Mouse (Mus musculus) heart, embryonic 11.5 days (tissue): Measurements from ENCODE around the gene Aspdh. TPM values are rescaled to one million over a fixed set of nuclear protein-coding genes. Genes with fewer than 3 reads are reported as not detected.
A peak's percentile ranks its signal among the peaks of the same experiment; 100 is the strongest.

ENCODE experiments used
- ATAC-seq: fragments of 200-750 bp; cut with Nextera tagmentation; replicated peaks from 2 replicates; pipeline ENCODE4 v1.8.0; 2017; ENCODE audit warnings: moderate library complexity; ENCODE audit not compliant: insufficient number of reproducible peaks, low FRiP score, low TSS enrichment
- H3K27ac ChIP-seq: fragments of 300-500 bp; sonication (generic); 2 replicates; pipeline ENCODE4 v1.5.1; 2014; ENCODE audit warnings: mild to moderate bottlenecking, low read depth, low read length
- H3K27me3 ChIP-seq: fragments of 300-500 bp; sonication (generic); 2 replicates; pipeline ENCODE4 v1.6.1; 2014; ENCODE audit warnings: mild to moderate bottlenecking, low read length, mixed read lengths; ENCODE audit not compliant: control insufficient read depth, insufficient read depth
- H3K36me3 ChIP-seq: fragments of 300-500 bp; sonication (generic); 2 replicates; pipeline ENCODE4 v1.6.1; 2014; ENCODE audit warnings: mild to moderate bottlenecking, low read length, moderate library complexity, mixed read lengths; ENCODE audit not compliant: control insufficient read depth, insufficient read depth
- H3K4me1 ChIP-seq: fragments of 300-500 bp; sonication (generic); 2 replicates; pipeline ENCODE4 v1.6.1; 2014; ENCODE audit warnings: low read length; ENCODE audit not compliant: control insufficient read depth, insufficient read depth
- H3K4me2 ChIP-seq: fragments of 300-500 bp; sonication (generic); 2 replicates; pipeline ENCODE4 v1.6.1; 2014; ENCODE audit warnings: mild to moderate bottlenecking, moderate library complexity
- H3K4me3 ChIP-seq: fragments of 300-500 bp; sonication (generic); 2 replicates; pipeline ENCODE4 v1.5.1; 2014; ENCODE audit warnings: low read depth, low read length
- H3K9ac ChIP-seq: fragments of 300-500 bp; sonication (generic); 2 replicates; pipeline ENCODE4 v1.6.1; 2014; ENCODE audit warnings: mild to moderate bottlenecking, low read depth, low read length, moderate library complexity
- H3K9me3 ChIP-seq: fragments of 300-500 bp; sonication (generic); replicated peaks from 2 replicates; pipeline ENCODE4 v1.6.1; 2016; ENCODE audit warnings: low read length; ENCODE audit not compliant: control insufficient read depth
- WGBS: fragments of 180-500 bp; shearing (Covaris S2); extraction: QIAGEN DNeasy Blood & Tissue Kit; methylation state at CpG from one replicate; pipeline ENCODE4 v1.1.7; 2014; ENCODE audit not compliant: insufficient replicate concordance; 5-methylcytosine and 5-hydroxymethylcytosine counted together
- polyA plus RNA-seq: library from polyadenylated mRNA; unstranded; fragments of >200 nt; fragmentation: Nextera tagmentation; extraction: Ambion mirVana; gene quantifications from 2 replicates; pipeline ENCODE4 v1.2.1, GENCODE M21; 2014

Aspdh gene
- polyA plus RNA-seq, result 1.3 and 1.5 TPM in 2 replicates

DNA sequence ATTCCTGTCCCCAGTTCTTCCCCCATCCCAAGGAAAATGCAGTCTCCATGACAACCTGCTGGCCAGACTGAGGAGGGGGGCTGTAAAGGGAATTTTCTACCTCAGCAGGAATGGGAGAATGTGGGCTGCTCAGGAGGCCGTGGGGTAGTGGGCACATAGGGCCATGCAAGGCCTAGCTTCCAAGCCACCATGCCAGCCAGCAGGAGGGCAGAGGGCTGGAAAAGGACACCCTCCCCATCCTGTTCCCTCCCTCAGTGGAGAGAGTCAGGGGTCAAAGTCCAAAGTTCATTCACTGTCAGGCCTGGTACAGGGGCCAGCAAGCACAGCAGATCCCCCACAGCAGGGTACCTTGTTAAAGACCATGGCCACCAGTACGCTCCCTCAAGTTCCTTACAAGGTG, at the start of gene Aspdh:
Gene Aspdh, plus strand, starts transcription at position 281 of the 400 bp plus-strand sequence.
- Histone ChIP-seq H3K9ac (no peak within 1 kb of the TSS; the same call in 1 of the 2 replicates), H3K27ac (peak within 1 kb of the TSS; percentile 16; the same call in 1 of the 2 replicates), H3K36me3 (no peaks in the 10 kb centered on the region), H3K4me2 (no peak within 1 kb of the TSS), H3K9me3 (no peaks in the 10 kb centered on the region), H3K4me1 (peaks cover 42% of the 10 kb centered on the region), H3K4me3 (no peak within 1 kb of the TSS), H3K27me3 (peaks cover 41% of the 10 kb centered on the region)
- ATAC-seq, result no peak
- WGBS, result 65% methylated on average over 2 of the region's 2 CpGs

DNA sequence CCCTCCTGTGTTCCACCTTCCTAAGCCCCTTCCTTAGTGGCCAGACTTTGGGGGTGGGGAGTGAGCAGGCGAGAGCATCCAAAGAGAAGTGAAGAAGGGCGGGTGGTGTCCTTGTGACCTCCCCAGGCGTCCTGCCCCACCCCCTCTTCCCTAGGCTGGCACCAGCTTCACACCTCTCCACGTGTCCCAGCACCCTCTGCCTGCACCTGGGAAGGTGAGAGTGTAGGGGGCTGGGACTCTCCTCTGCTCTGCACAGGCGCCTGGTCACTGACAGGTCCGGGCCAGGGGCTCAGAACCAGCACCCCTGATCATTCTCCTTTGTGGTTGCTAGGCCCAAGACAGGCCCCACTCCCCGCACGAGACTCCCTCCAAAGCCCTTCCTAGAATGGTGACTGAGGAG, 37.5 kb upstream of the Aspdh start:
- Histone ChIP-seq H3K9me3 (no peaks in the 10 kb centered on the region), H3K4me1 (0 out of 2 replicates have a peak, but pooled peaks cover 3% of the 10 kb centered on the region), H3K4me2 (peak overlapping the region; percentile 84), H3K27me3 (peaks cover 63% of the 10 kb centered on the region), H3K27ac (no peak overlapping the region), H3K36me3 (no peaks in the 10 kb centered on the region), H3K9ac (no peak overlapping the region), H3K4me3 (no peak overlapping the region; the same call in 1 of the 2 replicates)
- ATAC-seq, result no peak
- 10% methylated on average over 8 of the region's 8 CpGs for whole genome bisulfite sequencing

DNA sequence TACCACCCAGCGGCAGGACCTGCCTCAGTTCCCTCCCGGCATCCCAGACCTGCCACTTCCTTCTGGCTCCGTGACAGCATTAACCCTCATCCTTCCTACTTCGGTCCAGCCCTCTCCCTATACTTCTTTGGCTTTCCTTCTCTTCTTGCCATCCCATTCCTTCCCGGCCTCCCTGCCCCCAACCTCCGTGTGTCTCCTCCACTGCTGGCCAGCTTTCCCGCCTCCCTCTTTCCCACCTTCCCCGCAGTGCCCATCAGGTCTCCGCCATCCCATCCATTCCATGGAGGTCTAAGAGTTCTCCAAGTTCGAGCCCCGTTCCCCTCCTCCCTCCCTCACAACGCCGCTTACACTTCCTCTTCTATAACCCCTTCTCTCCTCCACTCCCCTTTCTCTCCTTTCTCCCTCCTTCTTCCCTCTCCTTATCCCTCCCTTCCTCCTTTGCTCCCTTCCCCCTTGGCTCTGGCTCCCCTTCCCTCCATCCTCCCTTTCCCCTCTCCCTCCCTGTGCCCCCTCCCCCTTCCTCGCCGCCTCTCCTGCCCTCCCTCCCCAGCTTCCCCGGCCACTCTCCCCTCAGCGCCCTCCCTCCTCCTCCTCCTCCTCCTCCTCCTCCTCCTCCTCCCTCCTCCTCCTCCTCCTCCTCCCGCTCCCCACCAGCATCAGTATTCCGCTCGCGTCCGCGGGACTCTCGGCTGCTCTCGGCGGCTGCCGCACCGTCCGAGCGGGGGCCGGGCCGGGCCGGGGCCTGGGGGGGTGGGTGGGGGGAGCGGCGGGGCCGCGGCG, 36.8 kb upstream of the Aspdh start:
- Histone ChIP-seq H3K4me3 (peak overlapping the region; percentile 46), H3K27ac (no peak overlapping the region), H3K4me1 (0 out of 2 replicates have a peak, but pooled peaks cover 3% of the 10 kb centered on the region), H3K9me3 (no peaks in the 10 kb centered on the region), H3K9ac (no peak overlapping the region), H3K4me2 (peak overlapping the region; percentile 84), H3K36me3 (no peaks in the 10 kb centered on the region), H3K27me3 (peaks cover 66% of the 10 kb centered on the region)
- 4% methylated on average over 16 of the region's 38 CpGs for WGBS
- no peak for ATAC-seq

DNA sequence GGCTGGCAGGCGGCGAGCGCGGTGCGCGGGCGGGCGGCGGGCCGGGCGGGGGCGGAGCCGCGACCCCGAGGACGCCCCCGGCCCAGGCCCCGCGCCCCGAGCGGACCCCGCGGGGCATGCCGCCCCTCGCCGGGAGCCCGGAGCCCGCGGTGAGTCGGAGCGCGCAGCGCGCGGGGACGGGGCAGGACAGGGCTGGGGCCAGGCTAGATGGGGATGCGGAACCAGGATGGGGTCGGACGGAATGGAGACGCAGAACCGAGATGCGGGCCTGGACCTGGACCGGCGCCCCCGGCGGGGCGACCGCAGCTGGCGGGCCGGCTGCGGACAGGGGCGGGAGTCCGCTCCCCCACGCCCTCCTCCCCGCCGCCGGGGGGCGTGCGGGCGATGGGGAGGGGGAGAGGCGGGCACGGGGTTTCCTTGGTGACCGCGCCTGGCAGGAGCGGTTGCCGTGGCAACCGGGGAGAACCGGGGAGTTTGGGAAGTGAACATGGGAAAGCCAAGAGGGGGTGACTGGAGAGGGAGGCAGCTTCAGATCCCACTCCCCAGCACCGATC, 36.1 kb upstream of the Aspdh start, which contains the start of gene Lrrc4b:
Gene Lrrc4b, plus strand, starts transcription at position 51 of the 554 bp plus-strand sequence.
- Histone ChIP-seq H3K9me3 (no peaks in the 10 kb centered on the region), H3K27me3 (peaks cover 71% of the 10 kb centered on the region), H3K4me2 (peak within 1 kb of the TSS; percentile 84), H3K4me3 (peak within 1 kb of the TSS; percentile 46), H3K9ac (no peak within 1 kb of the TSS), H3K36me3 (no peaks in the 10 kb centered on the region), H3K27ac (no peak within 1 kb of the TSS), H3K4me1 (0 out of 2 replicates have a peak, but pooled peaks cover 3% of the 10 kb centered on the region)
- ATAC-seq, result no peak
- 0% methylated on average over 29 of the region's 69 CpGs for WGBS

DNA sequence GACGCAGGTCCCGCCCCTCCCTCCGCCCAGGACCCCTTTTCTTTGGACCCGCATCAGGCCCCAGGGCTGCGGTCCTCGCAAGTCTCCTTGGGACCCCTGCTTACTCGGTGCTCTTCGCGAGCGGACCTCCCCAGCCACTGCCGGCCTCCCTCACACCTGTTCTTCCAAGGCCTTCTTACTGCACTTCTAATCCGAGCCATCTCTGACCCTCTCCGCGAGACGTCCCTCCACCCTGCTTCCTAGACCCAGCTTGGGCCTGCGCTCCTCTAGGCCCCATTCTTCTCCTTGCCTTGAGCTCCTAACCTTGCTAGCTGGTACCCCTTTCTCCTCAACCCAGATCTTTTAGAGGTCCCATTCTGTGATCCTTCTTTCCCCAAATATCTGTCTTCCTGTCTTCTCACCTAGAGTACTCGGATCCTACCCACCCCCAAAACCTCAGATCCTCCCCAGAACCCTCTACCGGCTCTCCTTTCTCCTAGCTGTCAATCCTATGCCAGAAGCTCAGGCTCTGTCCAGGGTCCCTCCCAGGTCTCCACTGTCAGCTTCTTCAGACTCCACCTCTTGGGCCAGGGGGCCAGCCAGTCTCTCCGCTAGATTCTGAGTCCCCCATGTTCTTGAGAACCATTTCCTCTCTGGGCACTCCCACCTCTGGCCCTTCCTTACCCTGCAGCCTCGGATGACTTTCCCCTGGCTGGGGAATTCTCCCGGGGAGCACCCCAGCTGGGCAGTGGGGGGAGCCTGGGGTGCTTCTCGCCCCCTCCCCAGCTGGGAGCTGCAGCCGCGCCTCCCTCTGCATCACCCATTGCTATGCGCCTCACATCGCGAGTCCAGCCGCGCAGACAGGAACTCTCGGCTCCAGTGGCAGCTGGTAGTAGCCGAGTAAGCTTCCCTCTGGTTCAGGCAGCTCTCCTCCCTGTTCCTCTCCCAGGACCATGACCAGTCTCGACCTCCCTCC, 35.4 kb upstream of the Aspdh start:
- Histone ChIP-seq H3K4me2 (peak overlapping the region; percentile 84), H3K4me3 (peak overlapping the region; percentile 46), H3K9ac (no peak overlapping the region), H3K9me3 (no peaks in the 10 kb centered on the region), H3K27me3 (peaks cover 75% of the 10 kb centered on the region), H3K27ac (no peak overlapping the region), H3K4me1 (0 out of 2 replicates have a peak, but pooled peaks cover 3% of the 10 kb centered on the region), H3K36me3 (no peaks in the 10 kb centered on the region)
- no peak for ATAC-seq
- WGBS, result 3% methylated on average over 30 of the region's 32 CpGs

DNA sequence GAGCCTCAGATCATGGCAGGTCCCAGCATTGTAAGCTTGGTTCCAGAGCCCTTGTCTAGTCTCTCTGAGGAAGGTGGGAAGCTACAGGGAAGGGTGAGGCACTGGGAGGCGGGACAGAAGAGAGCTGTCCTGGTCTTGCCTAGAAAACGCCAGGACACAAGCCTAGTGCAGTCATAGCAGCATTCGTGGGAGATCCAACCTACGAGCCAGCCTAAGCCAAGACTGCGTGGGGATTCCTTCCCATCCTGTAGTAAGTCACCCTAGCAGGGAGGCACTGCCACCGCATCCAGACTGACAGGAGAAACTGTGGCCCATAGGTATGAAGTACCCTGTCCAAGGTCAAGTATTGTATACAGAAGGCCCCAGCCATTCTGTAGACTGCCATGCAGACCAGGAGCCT, 32.6 kb upstream of the Aspdh start:
- 68% methylated on average over 6 of the region's 6 CpGs for WGBS
- Histone ChIP-seq H3K9ac (no peak overlapping the region), H3K27ac (no peak overlapping the region), H3K4me1 (0 out of 2 replicates have a peak, but pooled peaks cover 3% of the 10 kb centered on the region), H3K4me2 (no peak overlapping the region), H3K4me3 (no peak overlapping the region), H3K36me3 (no peaks in the 10 kb centered on the region), H3K27me3 (peaks cover 75% of the 10 kb centered on the region), H3K9me3 (no peaks in the 10 kb centered on the region)
- ATAC-seq, result no peak

DNA sequence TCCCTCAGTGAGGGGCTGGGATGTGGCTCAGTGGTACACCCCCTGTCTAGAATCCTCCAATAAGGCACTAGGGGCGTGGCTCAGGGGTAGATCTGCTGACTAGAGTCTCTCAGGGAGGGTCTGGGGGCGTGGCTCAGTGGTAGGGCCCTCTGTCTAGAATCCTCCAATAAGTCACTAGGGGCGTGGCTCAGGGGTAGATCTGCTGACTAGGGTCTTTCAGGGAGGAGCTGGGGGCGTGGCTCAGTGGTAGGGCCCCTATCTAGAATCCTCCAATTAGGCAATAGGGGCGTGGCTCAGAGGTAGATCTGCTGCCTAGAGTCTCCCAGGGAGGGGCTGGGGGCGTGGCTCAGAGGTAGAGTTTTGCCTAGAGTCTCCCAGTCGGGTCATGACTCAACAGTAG, 31.8 kb upstream of the Aspdh start:
- no peaks in the 10 kb centered on the region for H3K36me3 ChIP-seq
- peak; percentile 75 for ATAC-seq
- H3K9me3 ChIP-seq, result no peaks in the 10 kb centered on the region
- WGBS, result 6% methylated on average over 7 of the region's 7 CpGs
- H3K27me3 ChIP-seq, result peaks cover 75% of the 10 kb centered on the region
- H3K9ac ChIP-seq, result no peak overlapping the region
- 0 out of 2 replicates have a peak, but pooled peaks cover 3% of the 10 kb centered on the region for H3K4me1 ChIP-seq
- no peak overlapping the region for H3K4me2 ChIP-seq
- H3K27ac ChIP-seq, result no peak overlapping the region
- no peak overlapping the region for H3K4me3 ChIP-seq

DNA sequence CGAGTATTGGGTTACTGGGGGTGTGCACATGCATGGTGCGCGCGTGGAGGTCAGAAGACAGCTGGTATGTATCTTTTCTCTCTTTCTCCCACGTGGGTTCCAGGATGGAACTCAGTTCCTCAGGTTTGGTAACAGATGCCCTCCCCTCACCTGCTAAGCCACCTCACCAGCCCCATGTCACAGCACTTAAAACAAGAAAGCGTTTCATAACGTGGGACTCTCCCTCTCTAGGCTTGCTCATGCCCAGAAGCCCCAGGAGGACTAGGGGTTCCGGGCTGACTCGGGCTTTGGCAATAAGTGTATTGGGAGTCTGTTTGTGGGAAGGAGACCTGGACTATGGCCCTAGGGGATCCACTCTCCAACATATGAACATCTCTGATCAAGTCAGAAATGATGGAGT, 31.1 kb upstream of the Aspdh start:
- H3K36me3 ChIP-seq, result no peaks in the 10 kb centered on the region
- H3K9me3 ChIP-seq, result no peaks in the 10 kb centered on the region
- H3K4me1 ChIP-seq, result 0 out of 2 replicates have a peak, but pooled peaks cover under 1% of the 10 kb centered on the region
- peaks cover 71% of the 10 kb centered on the region for H3K27me3 ChIP-seq
- H3K9ac ChIP-seq, result no peak overlapping the region
- no peak overlapping the region for H3K4me3 ChIP-seq
- WGBS, result 67% methylated on average over 9 of the region's 9 CpGs
- no peak overlapping the region for H3K27ac ChIP-seq
- no peak overlapping the region for H3K4me2 ChIP-seq
- ATAC-seq, result no peak
